Mouse (Mus musculus): ENCODE data around the gene Grpel1.

The Grpel1 gene

GRCm38 (mm10) chr5:36464709-36465661 lies at the start of gene Grpel1:
TSS of gene Grpel1 (plus strand) at chr5:36464998.
- in situ Hi-C loops (cut with MboI, MseI) = loop anchor here (5.0 kb wide), 2 partner anchors 117 to 277 kb away; no protein-coding TSS in a partner anchor

- in situ Hi-C loops (cut with MboI, MseI) = loop anchor here (10.0 kb wide), 1 partner anchor 1945 kb away; no protein-coding TSS in a partner anchor
Observed at GRCm38 (mm10) chr5:36419861-36420260, 44.9 kb upstream of the Grpel1 start.

- in situ Hi-C loops (cut with MboI, MseI) = loop anchor here (10.0 kb wide), 1 partner anchor 1948 kb away; no protein-coding TSS in a partner anchor
Observed at GRCm38 (mm10) chr5:36422689-36423088, 42.1 kb upstream of the Grpel1 start.

- in situ Hi-C loops (cut with MboI, MseI) = loop anchor here (10.0 kb wide), 1 partner anchor 1950 kb away; no protein-coding TSS in a partner anchor
Observed at GRCm38 (mm10) chr5:36424676-36425075, 40.1 kb upstream of the Grpel1 start.

GRCm38 (mm10) chr5:36426404-36426803 lies 38.4 kb upstream of the Grpel1 start:
- in situ Hi-C loops (cut with MboI, MseI) = loop anchor here (10.0 kb wide), 1 partner anchor 1952 kb away; no protein-coding TSS in a partner anchor

- in situ Hi-C loops (cut with MboI, MseI) = loop anchor here (10.0 kb wide), 1 partner anchor 1953 kb away; no protein-coding TSS in a partner anchor
Observed at GRCm38 (mm10) chr5:36427831-36428230, 37.0 kb upstream of the Grpel1 start.

GRCm38 (mm10) chr5:36429551-36429950 lies 35.2 kb upstream of the Grpel1 start:
- in situ Hi-C loops (cut with MboI, MseI) = loop anchor here (10.0 kb wide), 1 partner anchor 1955 kb away; no protein-coding TSS in a partner anchor

- in situ Hi-C loops (cut with MboI, MseI) = no loop called here
Observed at GRCm38 (mm10) chr5:36431711-36432110, 33.1 kb upstream of the Grpel1 start.

- in situ Hi-C loops (cut with MboI, MseI) = no loop called here
Observed at GRCm38 (mm10) chr5:36434398-36434967, 30.3 kb upstream of the Grpel1 start.

- in situ Hi-C loops (cut with MboI, MseI) = no loop called here
Observed at GRCm38 (mm10) chr5:36436858-36437257, 27.9 kb upstream of the Grpel1 start.

GRCm38 (mm10) chr5:36440741-36441140 lies 24.1 kb upstream of the Grpel1 start:
- in situ Hi-C loops (cut with MboI, MseI) = no loop called here

- in situ Hi-C loops (cut with MboI, MseI) = no loop called here
Observed at GRCm38 (mm10) chr5:36444611-36445010, 20.2 kb upstream of the Grpel1 start.

- in situ Hi-C loops (cut with MboI, MseI) = no loop called here
Observed at GRCm38 (mm10) chr5:36445028-36445427, 19.8 kb upstream of the Grpel1 start.

GRCm38 (mm10) chr5:36446166-36446890 lies 18.5 kb upstream of the Grpel1 start:
- in situ Hi-C loops (cut with MboI, MseI) = no loop called here

GRCm38 (mm10) chr5:36447872-36448271 lies 16.9 kb upstream of the Grpel1 start:
- in situ Hi-C loops (cut with MboI, MseI) = no loop called here

GRCm38 (mm10) chr5:36449710-36450358 lies 15.0 kb upstream of the Grpel1 start:
- in situ Hi-C loops (cut with MboI, MseI) = no loop called here

GRCm38 (mm10) chr5:36451119-36451518 lies 13.7 kb upstream of the Grpel1 start:
- in situ Hi-C loops (cut with MboI, MseI) = no loop called here

GRCm38 (mm10) chr5:36451872-36452389 lies 12.9 kb upstream of the Grpel1 start:
- in situ Hi-C loops (cut with MboI, MseI) = no loop called here

GRCm38 (mm10) chr5:36452821-36453220 lies 12.0 kb upstream of the Grpel1 start:
- in situ Hi-C loops (cut with MboI, MseI) = no loop called here

GRCm38 (mm10) chr5:36457706-36458105 lies 7.1 kb upstream of the Grpel1 start:
- in situ Hi-C loops (cut with MboI, MseI) = no loop called here

GRCm38 (mm10) chr5:36458926-36459325 lies 5.9 kb upstream of the Grpel1 start:
- in situ Hi-C loops (cut with MboI, MseI) = no loop called here

Data from T-helper 2 cell (primary cell).